In genomic region chr8:48522536-48523123, GRCm38 (mm10) we compare ENCODE assay signal across 21 mouse cellular contexts.
A peak's percentile ranks its signal among the peaks of the same experiment; 100 is the strongest.
DNase-seq lines count a peak whose midpoint lies in the region; ATAC-seq lines count a peak whose summit lies in the region.
"Had no signal": no experiment of that assay in that cellular context is flagged by ENCODE, and none has a peak within 500 bp of the region (broad histone marks: within the 10 kb centered on the region; RNA-seq: fewer than 3 reads in every experiment).

No protein-coding gene starts in this region.

- ATAC-seq in forebrain, embryonic 15.5 days (replicated peaks) = peak; percentile 61
- ATAC-seq in forebrain, embryonic 12.5 days (ENCODE audit: low FRiP score) = no peak
- no peak for ATAC-seq in megakaryocyte, adult 5-6 weeks (ENCODE audit: poor library complexity, severe bottlenecking)
- peak; percentile 45; the same call in 1 of the 2 replicates for ATAC-seq in forebrain, embryonic 16.5 days
- peak; percentile 55 for ATAC-seq in neural tube, embryonic 13.5 days (ENCODE audit: low read depth)
- ATAC-seq: inflammation-experienced regulatory T-cells, adult 6 months had no signal

- H3K4me3 ChIP-seq in forebrain, embryonic 15.5 days = no peak overlapping the region
- H3K4me3 ChIP-seq in forebrain, embryonic 12.5 days (replicated peaks) = no peak overlapping the region
- H3K4me3 ChIP-seq in megakaryocyte, embryonic 14.5 days (replicated peaks) = peak overlapping the region; percentile 76
- H3K4me3 ChIP-seq in forebrain, embryonic 16.5 days (replicated peaks; ENCODE audit: low read length) = no peak overlapping the region
- H3K4me3 ChIP-seq in neural tube, embryonic 13.5 days = no peak overlapping the region
- H3K4me3 ChIP-seq: left cerebral cortex, adult 2 months; myocyte had no signal

- peaks cover 10% of the 10 kb centered on the region for H3K4me1 ChIP-seq in forebrain, embryonic 15.5 days
- H3K4me1 ChIP-seq in forebrain, embryonic 12.5 days = no peaks in the 10 kb centered on the region
- no peaks in the 10 kb centered on the region for H3K4me1 ChIP-seq in megakaryocyte, embryonic 14.5 days
- H3K4me1 ChIP-seq in forebrain, embryonic 16.5 days (replicated peaks; ENCODE audit: control insufficient read depth, insufficient read depth, low read length) = peaks cover 7% of the 10 kb centered on the region
- peaks cover 10% of the 10 kb centered on the region; the same call in 1 of the 2 replicates for H3K4me1 ChIP-seq in neural tube, embryonic 13.5 days (replicated peaks)

- H3K9ac ChIP-seq in forebrain, embryonic 15.5 days (replicated peaks) = no peak overlapping the region
- H3K9ac ChIP-seq in forebrain, embryonic 12.5 days = no peak overlapping the region
- H3K9ac ChIP-seq in forebrain, embryonic 16.5 days (replicated peaks; ENCODE audit: low read depth, low read length) = no peak overlapping the region
- H3K9ac ChIP-seq in neural tube, embryonic 13.5 days = no peak overlapping the region

- H3K27me3 ChIP-seq in forebrain, embryonic 15.5 days = no peaks in the 10 kb centered on the region
- H3K27me3 ChIP-seq in forebrain, embryonic 12.5 days = no peaks in the 10 kb centered on the region
- no peaks in the 10 kb centered on the region for H3K27me3 ChIP-seq in megakaryocyte, embryonic 14.5 days (replicated peaks)
- H3K27me3 ChIP-seq in forebrain, embryonic 16.5 days (replicated peaks; ENCODE audit: control insufficient read depth, insufficient read depth, low read length) = no peaks in the 10 kb centered on the region
- no peaks in the 10 kb centered on the region for H3K27me3 ChIP-seq in neural tube, embryonic 13.5 days

- H3K36me3 ChIP-seq in forebrain, embryonic 15.5 days = no peaks in the 10 kb centered on the region
- no peaks in the 10 kb centered on the region for H3K36me3 ChIP-seq in forebrain, embryonic 12.5 days (replicated peaks)
- H3K36me3 ChIP-seq in megakaryocyte, embryonic 14.5 days (replicated peaks; ENCODE audit: low read length) = no peaks in the 10 kb centered on the region
- no peaks in the 10 kb centered on the region for H3K36me3 ChIP-seq in forebrain, embryonic 16.5 days (ENCODE audit: control insufficient read depth, insufficient read depth)
- no peaks in the 10 kb centered on the region for H3K36me3 ChIP-seq in neural tube, embryonic 13.5 days

- no peak for DNase-seq in c-Kit-positive CD71-positive TER-119-positive erythroid progenitor cells, embryonic 14.5 days (ENCODE audit: low spot score)
- DNase-seq: adrenal gland, postnatal 25 days; cerebellum, adult 9-10 months; gastrocnemius, postnatal 36 days; kidney, adult 18-20 months; lung, postnatal 4 days; retina, postnatal 1 day; right cerebral cortex, postnatal 25 days; spleen, adult 18-20 months; thymus, postnatal 14 days had no signal

- H3K27ac ChIP-seq in forebrain, embryonic 15.5 days (replicated peaks) = no peak overlapping the region
- H3K27ac ChIP-seq in forebrain, embryonic 12.5 days = no peak overlapping the region
- H3K27ac ChIP-seq in forebrain, embryonic 16.5 days (ENCODE audit: low read length) = no peak overlapping the region
- no peak overlapping the region for H3K27ac ChIP-seq in neural tube, embryonic 13.5 days (replicated peaks)
- H3K27ac ChIP-seq: kidney, postnatal 0 days; left cerebral cortex, adult 2 months had no signal

- H3K4me2 ChIP-seq in forebrain, embryonic 15.5 days (replicated peaks) = no peak overlapping the region
- H3K4me2 ChIP-seq in forebrain, embryonic 12.5 days = no peak overlapping the region
- no peak overlapping the region for H3K4me2 ChIP-seq in forebrain, embryonic 16.5 days (ENCODE audit: low read length)
- no peak overlapping the region for H3K4me2 ChIP-seq in neural tube, embryonic 13.5 days
- H3K4me2 ChIP-seq: midbrain, embryonic 11.5 days had no signal

- H3K9me3 ChIP-seq in forebrain, embryonic 15.5 days = no peaks in the 10 kb centered on the region
- H3K9me3 ChIP-seq in forebrain, embryonic 12.5 days = no peaks in the 10 kb centered on the region
- peaks cover 17% of the 10 kb centered on the region for H3K9me3 ChIP-seq in megakaryocyte, embryonic 14.5 days
- no peaks in the 10 kb centered on the region for H3K9me3 ChIP-seq in forebrain, embryonic 16.5 days (ENCODE audit: control insufficient read depth, low read length)
- H3K9me3 ChIP-seq in neural tube, embryonic 13.5 days = no peaks in the 10 kb centered on the region

- 89% methylated on average over 4 of the region's 4 CpGs for whole genome bisulfite sequencing in forebrain, embryonic 15.5 days
- 94% methylated on average over 4 of the region's 4 CpGs for WGBS in forebrain, embryonic 12.5 days
- 84% methylated on average over 4 of the region's 4 CpGs for WGBS in forebrain, embryonic 16.5 days
- WGBS in neural tube, embryonic 13.5 days = 93% methylated on average over 4 of the region's 4 CpGs

Comparison
In these comparisons a context has a peak if more than half of its experiments do, and no peak if none do; other contexts are left out.
1. ATAC-seq: peak in forebrain, embryonic 15.5 days (single experiment), forebrain, embryonic 16.5 days (single experiment) and neural tube, embryonic 13.5 days (single experiment); none in forebrain, embryonic 12.5 days (single experiment) and megakaryocyte, adult 5-6 weeks (single experiment).